Mouse (Mus musculus) embryonic facial prominence, embryonic 15.5 days (tissue): ENCODE data around the gene Trmt1. TPM values are rescaled to one million over a fixed set of nuclear protein-coding genes. Genes with fewer than 3 reads are reported as not detected.

Experiments
- ATAC-seq: fragments of 200-750 bp; cut with Nextera tagmentation; 2 replicates; pipeline ENCODE4 v1.8.0; 2017; ENCODE audit warnings: low read depth, moderate TSS enrichment; ENCODE audit not compliant: insufficient number of reproducible peaks, low FRiP score, low TSS enrichment
- H3K27ac ChIP-seq: fragments of 300-500 bp; sonication (generic); replicated peaks from 2 replicates; pipeline ENCODE4 v1.5.1; 2015; ENCODE audit warnings: mild to moderate bottlenecking, inconsistent platforms
- H3K27me3 ChIP-seq: fragments of 300-500 bp; sonication (generic); 2 replicates; pipeline ENCODE4 v1.6.1; 2015; ENCODE audit warnings: inconsistent platforms
- H3K36me3 ChIP-seq: fragments of 300-500 bp; sonication (generic); 2 replicates; pipeline ENCODE4 v1.6.1; 2015; ENCODE audit warnings: mild to moderate bottlenecking, inconsistent platforms
- H3K4me1 ChIP-seq: fragments of 300-500 bp; sonication (generic); 2 replicates; pipeline ENCODE4 v1.6.1; 2015; ENCODE audit warnings: inconsistent platforms
- H3K4me2 ChIP-seq: fragments of 300-500 bp; sonication (generic); replicated peaks from 2 replicates; pipeline ENCODE4 v1.6.1; 2015; ENCODE audit warnings: mild to moderate bottlenecking, inconsistent platforms
- H3K4me3 ChIP-seq: fragments of 300-500 bp; sonication (generic); replicated peaks from 2 replicates; pipeline ENCODE4 v1.5.1; 2015; ENCODE audit warnings: mild to moderate bottlenecking, inconsistent platforms
- H3K9ac ChIP-seq: fragments of 300-500 bp; sonication (generic); 2 replicates; pipeline ENCODE4 v1.6.1; 2015; ENCODE audit warnings: inconsistent platforms
- H3K9me3 ChIP-seq: fragments of 300-500 bp; sonication (generic); replicated peaks from 2 replicates; pipeline ENCODE4 v1.6.1; 2016; ENCODE audit warnings: inconsistent platforms
- WGBS: fragments of 180-500 bp; shearing (Covaris S2); methylation state at CpG from one replicate; pipeline ENCODE4 v1.1.7; 2015; 5-methylcytosine and 5-hydroxymethylcytosine counted together
- polyA plus RNA-seq: library from polyadenylated mRNA; unstranded; fragments of >200 nt; fragmentation: Nextera tagmentation; extraction: Ambion mirVana; gene quantifications from 2 replicates; pipeline ENCODE4 v1.2.1, GENCODE M21; 2015

Gene Trmt1
- polyA plus RNA-seq, 1 experiment from 2014 or later, result 78.2 TPM

DNA sequence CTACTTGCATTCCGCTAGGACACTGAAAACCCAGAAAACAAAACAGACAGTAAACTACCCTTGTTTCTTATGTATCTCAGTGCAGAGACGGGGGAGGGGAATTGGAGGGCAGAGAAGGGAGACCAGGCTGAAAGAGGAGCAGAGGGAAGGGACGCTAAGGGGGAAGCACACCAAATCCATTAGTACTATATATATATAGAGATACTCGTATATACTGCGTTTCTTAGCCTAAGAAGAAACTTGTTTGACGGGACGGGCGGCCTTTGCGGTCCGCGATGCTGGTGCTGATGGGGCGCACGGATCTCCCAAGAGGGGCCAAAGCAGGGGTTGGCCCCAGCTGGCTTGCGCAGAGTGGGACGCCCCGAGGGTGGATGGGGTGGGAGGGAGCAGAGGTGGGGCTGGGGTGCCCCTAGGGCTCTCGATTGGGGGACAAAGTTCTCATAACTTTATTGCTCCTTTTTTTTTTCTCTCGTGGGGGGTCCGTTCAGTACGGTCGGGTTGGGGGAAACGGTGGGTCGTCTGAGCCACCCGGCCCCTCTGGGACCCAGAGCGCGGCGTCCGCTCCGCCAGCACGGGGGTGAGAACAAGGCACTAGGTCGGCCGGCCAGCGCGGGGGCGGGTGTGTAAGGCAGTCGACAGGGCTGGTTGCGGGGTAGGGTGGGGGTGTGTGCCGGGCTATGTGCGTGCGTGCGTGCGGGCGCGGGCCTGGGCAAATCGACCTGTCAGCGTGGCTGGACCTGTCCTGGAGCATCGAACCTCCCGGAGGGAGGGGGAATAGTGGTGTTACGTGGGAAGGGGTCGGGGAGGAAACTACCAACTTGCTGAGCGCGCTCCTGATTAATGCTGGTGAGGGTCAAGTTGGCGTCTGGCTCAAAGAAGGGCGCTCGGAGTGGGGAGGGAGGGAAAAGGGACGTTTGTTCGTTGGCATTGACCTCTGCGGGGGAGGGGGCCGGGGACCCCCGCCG lies 19.0 kb downstream of the Trmt1 start:
- H3K9ac ChIP-seq, result no peak overlapping the region; the same call in 1 of the 2 replicates

DNA sequence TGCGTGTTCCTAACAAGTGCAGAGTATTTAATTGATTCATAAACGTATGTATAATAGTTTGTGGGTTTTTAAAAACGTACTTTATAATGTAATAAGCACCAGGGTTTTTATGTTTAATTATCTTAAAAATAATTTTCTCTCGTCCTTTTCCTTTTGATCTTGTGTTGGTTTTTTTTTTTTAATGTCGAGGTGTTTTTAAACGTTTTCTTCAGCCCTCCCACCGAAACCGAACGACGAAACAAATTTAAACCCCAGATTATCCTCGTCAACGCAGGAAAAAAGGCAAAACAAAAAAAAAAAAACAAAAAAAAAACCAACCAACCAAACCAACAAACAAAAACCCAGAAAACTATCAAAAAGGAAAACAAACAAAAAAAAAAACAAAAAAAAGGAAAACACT lies 19.9 kb downstream of the Trmt1 start:
- Histone ChIP-seq H3K9me3 (no peaks in the 10 kb centered on the region), H3K36me3 (peaks cover 22% of the 10 kb centered on the region), H3K27ac (no peak overlapping the region), H3K4me2 (peak overlapping the region; percentile 39; the same call in 1 of the 2 replicates), H3K27me3 (peaks cover 59% of the 10 kb centered on the region), H3K4me1 (peaks cover 74% of the 10 kb centered on the region), H3K4me3 (peak overlapping the region; percentile 23; the same call in 1 of the 2 replicates), H3K9ac (no peak overlapping the region)
- WGBS, result 32% methylated on average over 12 of the region's 12 CpGs
- no peak for ATAC-seq

More for the DNA sequence above, 19.0 kb downstream of the Trmt1 start:
- ATAC-seq, result no peak
- H3K4me2 ChIP-seq, result peak overlapping the region; percentile 39
- peaks cover 73% of the 10 kb centered on the region for H3K4me1 ChIP-seq
- H3K36me3 ChIP-seq, result peaks cover 22% of the 10 kb centered on the region
- H3K4me3 ChIP-seq, result peak overlapping the region; percentile 23
- peak overlapping the region; percentile 39 for H3K27ac ChIP-seq
- H3K27me3 ChIP-seq, result peaks cover 59% of the 10 kb centered on the region
- H3K9me3 ChIP-seq, result no peaks in the 10 kb centered on the region
- WGBS, result 12% methylated on average over 61 of the region's 61 CpGs

DNA sequence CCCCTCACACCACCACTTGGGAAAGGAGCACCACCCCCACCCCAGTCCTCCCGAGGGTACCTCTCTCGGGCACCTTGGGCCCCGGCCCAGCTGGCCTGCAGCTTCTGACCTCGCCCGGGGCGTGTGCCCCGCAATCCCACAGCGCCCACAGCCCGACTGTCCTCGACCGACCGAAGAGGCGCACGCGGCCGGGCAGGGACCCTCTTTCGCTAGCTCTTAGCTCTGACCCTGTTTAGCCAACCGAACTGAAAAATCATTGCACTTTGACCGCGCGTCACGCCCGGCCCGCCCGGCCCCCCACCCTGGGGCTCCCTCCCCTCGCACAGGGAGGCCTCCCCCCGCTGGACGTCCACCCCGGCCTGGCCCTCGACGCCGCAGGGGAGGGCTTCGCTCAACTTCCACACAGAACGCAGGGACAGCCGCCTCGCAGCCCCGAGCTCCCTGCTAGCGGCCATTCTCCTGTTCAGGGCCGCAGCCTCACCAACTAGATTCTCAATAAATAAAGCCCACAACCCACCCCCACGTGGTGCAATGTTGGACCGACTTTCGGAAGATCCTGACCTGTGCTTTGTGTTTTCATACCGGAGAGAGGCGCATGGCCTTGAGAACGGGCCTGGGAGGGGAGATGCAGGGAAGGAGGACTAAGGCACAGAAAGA lies 20.6 kb downstream of the Trmt1 start:
- Histone ChIP-seq H3K9me3 (no peaks in the 10 kb centered on the region), H3K27me3 (peaks cover 59% of the 10 kb centered on the region), H3K27ac (peak overlapping the region; percentile 60; the same call in 1 of the 2 replicates), H3K4me2 (peak overlapping the region; percentile 29), H3K4me3 (peak overlapping the region; percentile 21), H3K36me3 (peaks cover 22% of the 10 kb centered on the region), H3K9ac (no peak overlapping the region), H3K4me1 (peaks cover 76% of the 10 kb centered on the region)
- WGBS, result 29% methylated on average over 45 of the region's 45 CpGs
- no peak for ATAC-seq

DNA sequence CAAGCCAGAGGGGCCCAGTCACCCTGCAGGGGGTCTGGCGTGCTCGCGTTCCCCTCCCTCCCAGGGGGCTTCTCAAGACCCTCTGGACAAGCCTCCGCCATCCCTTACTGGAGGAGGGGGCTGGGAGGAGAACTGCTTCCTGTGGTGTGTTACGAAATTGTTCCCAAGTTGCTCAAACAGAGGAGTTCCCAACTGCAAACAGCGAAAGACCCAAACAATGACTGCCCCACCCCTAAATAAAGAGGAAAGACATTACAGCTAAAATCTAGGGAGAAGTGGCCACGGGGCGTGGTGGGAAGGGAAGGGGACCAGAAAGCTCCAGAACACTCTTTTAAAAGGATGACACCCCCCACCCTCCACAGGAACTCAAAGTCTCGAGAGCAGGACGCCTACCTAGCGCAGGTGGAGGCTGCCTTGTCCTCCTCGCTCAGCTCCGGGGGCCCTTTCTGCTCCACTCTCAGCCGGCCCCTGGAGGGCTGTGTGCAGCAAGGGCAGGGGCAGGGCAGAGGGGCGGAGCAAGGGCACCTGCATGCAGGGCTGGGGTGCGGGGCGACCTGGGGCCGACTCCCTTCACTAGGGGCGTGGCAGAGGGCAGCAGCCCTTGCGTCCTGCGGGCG lies 21.3 kb downstream of the Trmt1 start:
- peak overlapping the region; percentile 60; the same call in 1 of the 2 replicates for H3K27ac ChIP-seq
- no peak overlapping the region for H3K9ac ChIP-seq
- no peaks in the 10 kb centered on the region for H3K9me3 ChIP-seq
- peaks cover 53% of the 10 kb centered on the region for H3K27me3 ChIP-seq
- H3K4me3 ChIP-seq, result peak overlapping the region; percentile 21
- H3K4me2 ChIP-seq, result peak overlapping the region; percentile 29
- WGBS, result 28% methylated on average over 22 of the region's 22 CpGs
- H3K36me3 ChIP-seq, result peaks cover 22% of the 10 kb centered on the region
- peaks cover 77% of the 10 kb centered on the region for H3K4me1 ChIP-seq
- no peak for ATAC-seq

DNA sequence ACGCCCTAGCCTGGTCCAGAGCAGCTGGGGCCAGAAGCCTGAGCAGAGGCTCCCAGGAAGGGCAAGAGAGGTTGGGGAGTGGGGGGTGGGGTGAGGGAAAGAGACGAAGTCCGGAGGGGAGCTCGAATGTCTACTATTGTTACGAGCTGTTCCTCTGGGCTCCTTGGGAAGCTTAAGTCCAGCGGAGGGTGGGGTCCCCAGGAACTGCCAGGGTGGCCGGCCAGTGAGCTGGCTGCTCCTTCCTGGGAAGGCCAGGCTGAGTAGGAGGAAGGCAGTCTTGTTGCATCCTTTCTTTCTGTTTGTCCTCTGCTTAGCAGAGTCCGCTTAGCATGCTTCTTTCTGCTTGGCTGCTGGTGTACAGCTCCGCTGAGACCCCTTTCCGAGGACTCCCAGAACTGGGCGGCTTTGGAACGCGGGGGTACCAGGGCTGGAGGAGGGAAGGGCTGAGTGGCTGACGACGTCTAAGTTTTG lies 22.0 kb downstream of the Trmt1 start:
- no peaks in the 10 kb centered on the region for H3K9me3 ChIP-seq
- H3K27ac ChIP-seq, result peak overlapping the region; percentile 60
- ATAC-seq, result no peak
- H3K9ac ChIP-seq, result no peak overlapping the region
- 39% methylated on average over 15 of the region's 15 CpGs for WGBS
- peak overlapping the region; percentile 21; the same call in 1 of the 2 replicates for H3K4me3 ChIP-seq
- H3K27me3 ChIP-seq, result peaks cover 46% of the 10 kb centered on the region
- peak overlapping the region; percentile 29; the same call in 1 of the 2 replicates for H3K4me2 ChIP-seq
- peaks cover 22% of the 10 kb centered on the region for H3K36me3 ChIP-seq
- H3K4me1 ChIP-seq, result peaks cover 84% of the 10 kb centered on the region

DNA sequence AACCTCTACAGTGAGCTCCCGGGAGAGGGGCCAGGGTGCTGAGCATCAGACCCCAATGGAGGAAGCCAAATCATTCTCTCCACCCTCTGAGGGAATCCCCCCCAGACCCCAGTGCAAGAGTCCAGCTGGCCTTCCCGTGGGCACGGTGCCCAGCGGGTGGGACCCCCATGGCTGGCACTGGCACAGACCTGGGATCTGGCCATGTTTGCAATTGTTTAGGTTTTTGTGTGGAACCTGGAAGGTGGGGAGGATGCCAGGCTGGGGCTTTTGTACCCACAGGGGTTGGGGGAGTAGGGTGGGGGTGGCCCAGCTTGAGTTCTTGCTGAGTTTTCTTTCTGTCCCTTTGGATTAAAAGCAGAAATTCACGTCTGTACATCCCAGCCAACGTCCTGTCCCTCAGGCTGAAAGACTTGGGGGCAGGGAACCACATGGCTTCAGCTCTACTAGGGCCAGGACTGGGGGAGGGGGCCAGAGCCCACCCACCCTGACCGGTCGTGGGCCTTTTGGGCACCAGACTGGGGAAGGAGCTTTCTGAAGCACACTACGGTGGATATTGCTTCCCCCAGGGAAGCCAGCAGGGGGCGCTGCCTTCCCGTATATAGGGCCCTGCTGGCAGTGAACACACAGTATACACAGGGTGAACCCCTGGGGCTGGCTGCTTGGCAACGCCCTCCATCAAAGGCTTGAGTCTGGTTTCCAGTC lies 22.8 kb downstream of the Trmt1 start:
- peak; percentile 34 for ATAC-seq
- no peak overlapping the region for H3K4me3 ChIP-seq
- 17% methylated on average over 12 of the region's 12 CpGs for WGBS
- no peaks in the 10 kb centered on the region for H3K9me3 ChIP-seq
- no peak overlapping the region for H3K4me2 ChIP-seq
- peaks cover 85% of the 10 kb centered on the region for H3K4me1 ChIP-seq
- no peak overlapping the region for H3K9ac ChIP-seq
- H3K27me3 ChIP-seq, result peaks cover 38% of the 10 kb centered on the region
- H3K36me3 ChIP-seq, result peaks cover 25% of the 10 kb centered on the region
- H3K27ac ChIP-seq, result peak overlapping the region; percentile 39; the same call in 1 of the 2 replicates

DNA sequence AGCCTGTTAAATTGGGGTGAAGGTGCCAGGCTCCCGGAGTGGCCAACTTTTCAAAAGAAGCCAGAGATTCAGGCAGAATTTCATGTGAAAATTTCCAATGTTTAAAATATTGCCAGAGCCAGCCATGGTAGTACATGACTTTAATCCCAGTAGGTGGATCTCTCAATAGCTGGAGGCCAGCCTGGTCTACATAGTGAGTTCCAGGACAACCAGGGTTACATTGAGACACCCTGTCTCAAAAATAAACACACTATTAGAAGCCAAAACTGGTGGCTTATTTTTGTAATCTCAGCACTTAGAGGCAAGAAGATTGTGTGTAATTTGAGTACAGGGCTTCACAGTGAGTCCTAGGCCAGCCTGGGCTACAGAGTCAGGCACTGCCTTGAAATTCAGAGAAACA lies 23.8 kb downstream of the Trmt1 start:
- 77% methylated on average over 1 of the region's 1 CpGs for WGBS
- H3K27ac ChIP-seq, result peak overlapping the region; percentile 23; the same call in 1 of the 2 replicates
- H3K36me3 ChIP-seq, result peaks cover 20% of the 10 kb centered on the region

DNA sequence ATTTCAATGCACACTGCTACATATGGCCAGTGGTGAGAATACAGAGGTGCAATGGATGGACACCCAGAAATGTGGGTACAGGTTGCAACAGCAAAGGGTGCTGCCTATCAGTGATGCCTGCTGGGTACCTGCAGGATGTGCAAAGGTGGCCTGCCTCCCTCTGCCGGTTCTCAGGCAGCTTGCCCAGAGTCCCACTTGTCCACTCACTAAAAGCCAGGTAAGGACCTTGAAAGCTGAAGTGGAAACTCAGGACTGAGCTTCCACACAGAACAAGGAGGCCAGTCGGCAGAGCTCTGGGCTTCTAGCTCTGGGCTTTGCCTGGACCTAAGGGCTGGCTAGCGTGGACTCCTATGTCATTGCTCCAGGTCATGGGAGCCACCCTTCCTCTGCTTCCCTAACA lies 25.2 kb downstream of the Trmt1 start:
- no peak overlapping the region for H3K4me2 ChIP-seq
- 49% methylated on average over 3 of the region's 3 CpGs for WGBS
- H3K36me3 ChIP-seq, result peaks cover 20% of the 10 kb centered on the region
- no peak overlapping the region for H3K4me3 ChIP-seq
- H3K27me3 ChIP-seq, result peaks cover 23% of the 10 kb centered on the region
- H3K27ac ChIP-seq, result peak overlapping the region; percentile 95
- H3K4me1 ChIP-seq, result peaks cover 86% of the 10 kb centered on the region
- ATAC-seq, result no peak
- H3K9ac ChIP-seq, result no peak overlapping the region
- no peaks in the 10 kb centered on the region for H3K9me3 ChIP-seq

More for the DNA sequence above, 23.8 kb downstream of the Trmt1 start:
- no peak overlapping the region for H3K4me3 ChIP-seq
- peaks cover 29% of the 10 kb centered on the region for H3K27me3 ChIP-seq
- no peak overlapping the region for H3K4me2 ChIP-seq
- peaks cover 86% of the 10 kb centered on the region for H3K4me1 ChIP-seq
- H3K9me3 ChIP-seq, result no peaks in the 10 kb centered on the region
- H3K9ac ChIP-seq, result no peak overlapping the region
- no peak for ATAC-seq

DNA sequence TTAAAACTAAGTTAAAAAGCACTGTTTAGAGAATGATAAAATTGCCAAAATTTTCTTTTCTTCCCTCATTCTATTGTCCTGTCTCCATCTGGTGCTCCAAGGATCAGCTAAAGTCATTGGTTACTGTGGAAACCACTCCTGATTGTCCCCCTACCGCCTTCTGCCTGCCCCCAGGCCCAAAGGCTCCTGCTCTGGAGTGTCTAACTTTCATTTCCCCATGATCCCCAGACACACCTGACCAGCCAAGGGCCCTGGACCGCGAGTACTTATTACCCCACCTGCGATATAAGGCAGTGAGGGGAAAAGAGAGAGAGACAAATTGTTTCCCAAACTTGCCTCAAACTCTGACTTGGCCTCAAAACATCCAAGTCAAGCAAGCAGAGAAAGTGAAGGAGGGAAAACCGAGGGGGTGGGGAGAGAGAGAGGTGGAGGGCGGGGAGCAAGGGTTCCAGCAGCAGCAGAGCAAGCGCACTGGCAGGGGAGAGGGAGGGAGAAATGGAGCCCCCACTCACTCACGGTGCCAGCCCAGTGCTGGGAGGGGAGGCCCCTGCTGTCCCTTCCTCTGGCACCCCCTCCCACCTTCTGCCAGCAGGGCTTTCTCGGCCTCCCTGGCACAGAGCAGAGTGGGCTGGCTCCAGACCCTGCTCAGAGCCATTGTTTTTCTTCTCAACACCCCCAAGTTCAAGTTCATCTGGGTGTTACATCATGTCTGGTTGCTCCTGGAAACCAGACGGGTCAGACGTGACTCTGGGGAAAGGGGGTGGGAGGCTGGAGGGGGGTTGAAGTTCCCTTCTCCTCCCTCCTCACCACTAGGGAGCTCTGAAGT lies 26.0 kb downstream of the Trmt1 start:
- Histone ChIP-seq H3K4me1 (peaks cover 85% of the 10 kb centered on the region), H3K9ac (no peak overlapping the region), H3K27me3 (peaks cover 20% of the 10 kb centered on the region), H3K36me3 (peaks cover 26% of the 10 kb centered on the region), H3K9me3 (no peaks in the 10 kb centered on the region), H3K4me2 (peak overlapping the region; percentile 15; the same call in 1 of the 2 replicates), H3K4me3 (no peak overlapping the region), H3K27ac (peak overlapping the region; percentile 95)
- 11% methylated on average over 11 of the region's 11 CpGs for WGBS
- ATAC-seq, result peak; percentile 90

DNA sequence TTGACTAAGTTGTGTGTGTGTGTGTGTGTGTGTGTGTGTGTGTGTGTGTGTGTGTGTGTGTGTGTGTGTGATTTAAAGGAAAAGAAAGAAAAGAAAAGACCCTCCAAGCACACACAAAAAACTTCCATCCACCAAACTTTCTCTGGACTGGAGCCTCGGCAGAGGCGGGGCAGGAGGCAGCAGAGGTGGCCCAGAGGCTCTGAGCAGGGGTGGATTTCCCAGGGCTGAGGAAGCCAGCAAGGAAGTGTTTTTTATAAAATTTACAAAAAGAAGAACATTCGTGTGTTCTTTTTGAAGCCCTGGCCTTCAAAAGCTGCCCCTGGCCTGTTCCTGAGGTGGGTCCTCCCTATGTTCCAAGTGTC lies 26.6 kb downstream of the Trmt1 start:
- H3K4me2 ChIP-seq, result no peak overlapping the region; the same call in 1 of the 2 replicates
- peak overlapping the region; percentile 95 for H3K27ac ChIP-seq
- 4% methylated on average over 3 of the region's 3 CpGs for WGBS
- 0 out of 2 replicates have a peak overlapping the region, but pooled peaks have one; percentile 4 for H3K9ac ChIP-seq
- peaks cover 28% of the 10 kb centered on the region for H3K36me3 ChIP-seq
- H3K27me3 ChIP-seq, result peaks cover 15% of the 10 kb centered on the region
- H3K4me3 ChIP-seq, result no peak overlapping the region
- H3K9me3 ChIP-seq, result no peaks in the 10 kb centered on the region
- ATAC-seq, result peak; percentile 66
- peaks cover 84% of the 10 kb centered on the region for H3K4me1 ChIP-seq
